Mouse (Mus musculus): ENCODE measurements at regions not wholly inside any gene's neighbourhood (a gene's known extent, or its start where the extent isn't known, plus 50 kb on each side); places are given as distances from the start of the nearest gene placed in this dataset.

- no peak for TF ChIP-seq CTCF (IDR thresholded peaks at IDR 0.05; ENCODE audit: low read depth)
- no peak for TF ChIP-seq EP300 (optimal IDR thresholded peaks at IDR 0.05)
These were observed 297.0 kb downstream of the Impad1 start for GRCm38 (mm10) chr4:4496181-4496580.

Data from stomach, postnatal 0 days (tissue).